Mouse (Mus musculus) lung, embryonic 15.5 days (tissue): ENCODE results near the gene Qtrt2. TPM values are rescaled to one million over a fixed set of nuclear protein-coding genes. Genes with fewer than 3 reads are reported as not detected.

ENCODE experiments used
- ATAC-seq: fragments of 200-750 bp; cut with Nextera tagmentation; 2 replicates; pipeline ENCODE4 v1.8.0; 2017; ENCODE audit warnings: moderate number of reproducible peaks, borderline replicate concordance; ENCODE audit not compliant: low FRiP score, low TSS enrichment; ENCODE audit errors: extremely low read depth
- H3K27ac ChIP-seq: fragments of 300-500 bp; sonication (generic); 2 replicates; pipeline ENCODE4 v1.5.1; 2015; ENCODE audit warnings: moderate library complexity, mild to moderate bottlenecking, inconsistent platforms
- H3K27me3 ChIP-seq: fragments of 300-500 bp; sonication (generic); 2 replicates; pipeline ENCODE4 v1.6.1; 2015; ENCODE audit warnings: inconsistent platforms
- H3K36me3 ChIP-seq: fragments of 300-500 bp; sonication (generic); 2 replicates; pipeline ENCODE4 v1.6.1; 2015; ENCODE audit warnings: inconsistent platforms
- H3K4me1 ChIP-seq: fragments of 300-500 bp; sonication (generic); 2 replicates; pipeline ENCODE4 v1.6.1; 2015; ENCODE audit warnings: inconsistent platforms
- H3K4me2 ChIP-seq: fragments of 300-500 bp; sonication (generic); 2 replicates; pipeline ENCODE4 v1.6.1; 2015; ENCODE audit warnings: inconsistent platforms, mild to moderate bottlenecking, moderate library complexity
- H3K4me3 ChIP-seq: fragments of 300-500 bp; sonication (generic); 2 replicates; pipeline ENCODE4 v1.5.1; 2015; ENCODE audit warnings: mild to moderate bottlenecking, inconsistent platforms
- H3K9ac ChIP-seq: fragments of 300-500 bp; sonication (generic); 2 replicates; pipeline ENCODE4 v1.6.1; 2015; ENCODE audit warnings: inconsistent platforms
- H3K9me3 ChIP-seq: fragments of 300-500 bp; sonication (generic); 2 replicates; pipeline ENCODE4 v1.6.1; 2016; ENCODE audit warnings: inconsistent platforms
- WGBS: fragments of 180-500 bp; shearing (Covaris S2); methylation state at CpG from one replicate; pipeline ENCODE4 v1.1.7; 2015; 5-methylcytosine and 5-hydroxymethylcytosine counted together
- polyA plus RNA-seq: library from polyadenylated mRNA; unstranded; fragments of >200 nt; fragmentation: Nextera tagmentation; extraction: Ambion mirVana; gene quantifications from 2 replicates; pipeline ENCODE4 v1.2.1, GENCODE M21; 2015

Qtrt2 gene
- polyA plus RNA-seq, 1 experiment from 2014 or later: 26.2 TPM

GRCm38 (mm10) chr16:43879769-43880168, 46.8 kb downstream of the Qtrt2 start:
- Histone ChIP-seq H3K4me1 (no peaks in the 10 kb centered on the region), H3K4me3 (no peak overlapping the region), H3K36me3 (peaks cover 22% of the 10 kb centered on the region), H3K4me2 (no peak overlapping the region), H3K9ac (no peak overlapping the region), H3K27ac (no peak overlapping the region), H3K27me3 (no peaks in the 10 kb centered on the region), H3K9me3 (no peaks in the 10 kb centered on the region)
- no peak for ATAC-seq
- WGBS: 82% methylated on average over 6 of the region's 6 CpGs

GRCm38 (mm10) chr16:43871419-43871818, 55.2 kb downstream of the Qtrt2 start:
- ATAC-seq: no peak; the same call in 1 of the 2 replicates
- H3K4me1 ChIP-seq: 0 out of 2 replicates have a peak, but pooled peaks cover 3% of the 10 kb centered on the region
- WGBS: 69% methylated on average over 7 of the region's 7 CpGs
- H3K9ac ChIP-seq: no peak overlapping the region
- H3K27ac ChIP-seq: no peak overlapping the region
- H3K9me3 ChIP-seq: no peaks in the 10 kb centered on the region
- H3K4me2 ChIP-seq: no peak overlapping the region
- H3K36me3 ChIP-seq: peaks cover 32% of the 10 kb centered on the region
- no peak overlapping the region for H3K4me3 ChIP-seq
- no peaks in the 10 kb centered on the region for H3K27me3 ChIP-seq

GRCm38 (mm10) chr16:43869805-43870204, 56.8 kb downstream of the Qtrt2 start:
- Histone ChIP-seq H3K9me3 (no peaks in the 10 kb centered on the region), H3K4me3 (no peak overlapping the region), H3K9ac (no peak overlapping the region), H3K36me3 (peaks cover 20% of the 10 kb centered on the region), H3K27me3 (no peaks in the 10 kb centered on the region), H3K27ac (no peak overlapping the region), H3K4me2 (no peak overlapping the region), H3K4me1 (0 out of 2 replicates have a peak, but pooled peaks cover 3% of the 10 kb centered on the region)
- ATAC-seq: no peak

- H3K4me2 ChIP-seq: no peak overlapping the region
- H3K9ac ChIP-seq: no peak overlapping the region
- no peaks in the 10 kb centered on the region for H3K27me3 ChIP-seq
- no peaks in the 10 kb centered on the region for H3K4me1 ChIP-seq
- H3K27ac ChIP-seq: no peak overlapping the region
- H3K36me3 ChIP-seq: peaks cover 24% of the 10 kb centered on the region
- H3K4me3 ChIP-seq: no peak overlapping the region
- ATAC-seq: no peak
- WGBS: 50% methylated on average over 6 of the region's 6 CpGs
- H3K9me3 ChIP-seq: no peaks in the 10 kb centered on the region
Observed at GRCm38 (mm10) chr16:43860624-43861023, 66.0 kb downstream of the Qtrt2 start.

GRCm38 (mm10) chr16:43858941-43859476, 67.6 kb downstream of the Qtrt2 start:
- Histone ChIP-seq H3K27ac (no peak overlapping the region), H3K4me1 (no peaks in the 10 kb centered on the region), H3K36me3 (peaks cover 20% of the 10 kb centered on the region), H3K4me3 (no peak overlapping the region), H3K4me2 (no peak overlapping the region), H3K9me3 (no peaks in the 10 kb centered on the region), H3K9ac (no peak overlapping the region), H3K27me3 (no peaks in the 10 kb centered on the region)
- 89% methylated on average over 5 of the region's 5 CpGs for whole genome bisulfite sequencing
- no peak for ATAC-seq

GRCm38 (mm10) chr16:43849839-43850238, 76.8 kb downstream of the Qtrt2 start:
- Histone ChIP-seq H3K27ac (no peak overlapping the region), H3K27me3 (no peaks in the 10 kb centered on the region), H3K4me3 (no peak overlapping the region), H3K9ac (no peak overlapping the region), H3K9me3 (no peaks in the 10 kb centered on the region), H3K4me1 (no peaks in the 10 kb centered on the region), H3K36me3 (no peaks in the 10 kb centered on the region), H3K4me2 (no peak overlapping the region)
- ATAC-seq: no peak
- WGBS: 62% methylated on average over 1 of the region's 1 CpGs

- Histone ChIP-seq H3K4me1 (no peaks in the 10 kb centered on the region), H3K4me2 (no peak overlapping the region), H3K36me3 (no peaks in the 10 kb centered on the region), H3K27me3 (no peaks in the 10 kb centered on the region), H3K27ac (no peak overlapping the region), H3K9me3 (no peaks in the 10 kb centered on the region), H3K4me3 (no peak overlapping the region), H3K9ac (no peak overlapping the region)
- WGBS: 91% methylated on average over 1 of the region's 1 CpGs
- no peak for ATAC-seq
Observed at GRCm38 (mm10) chr16:43841236-43841635, 85.4 kb downstream of the Qtrt2 start.

GRCm38 (mm10) chr16:43831957-43832356, 94.7 kb downstream of the Qtrt2 start:
- ATAC-seq: no peak

GRCm38 (mm10) chr16:43827492-43827891, 99.1 kb downstream of the Qtrt2 start:
- H3K4me1 ChIP-seq: 0 out of 2 replicates have a peak, but pooled peaks cover 4% of the 10 kb centered on the region
- H3K9ac ChIP-seq: no peak overlapping the region
- 80% methylated on average over 3 of the region's 3 CpGs for WGBS
- ATAC-seq: no peak
- H3K27me3 ChIP-seq: no peaks in the 10 kb centered on the region
- no peak overlapping the region for H3K4me3 ChIP-seq
- no peaks in the 10 kb centered on the region for H3K36me3 ChIP-seq
- H3K9me3 ChIP-seq: no peaks in the 10 kb centered on the region
- no peak overlapping the region for H3K27ac ChIP-seq
- no peak overlapping the region for H3K4me2 ChIP-seq

More at GRCm38 (mm10) chr16:43831957-43832356, 94.7 kb downstream of the Qtrt2 start:
- Histone ChIP-seq H3K4me3 (no peak overlapping the region), H3K36me3 (no peaks in the 10 kb centered on the region), H3K4me1 (no peaks in the 10 kb centered on the region), H3K27ac (no peak overlapping the region), H3K27me3 (no peaks in the 10 kb centered on the region), H3K9ac (no peak overlapping the region), H3K4me2 (no peak overlapping the region), H3K9me3 (no peaks in the 10 kb centered on the region)
- 88% methylated on average over 2 of the region's 2 CpGs for WGBS

- H3K4me3 ChIP-seq: no peak overlapping the region
- WGBS: 93% methylated on average over 6 of the region's 6 CpGs
- H3K27me3 ChIP-seq: no peaks in the 10 kb centered on the region
- no peak overlapping the region for H3K4me2 ChIP-seq
- no peaks in the 10 kb centered on the region for H3K9me3 ChIP-seq
- 0 out of 2 replicates have a peak, but pooled peaks cover 3% of the 10 kb centered on the region for H3K4me1 ChIP-seq
- no peak overlapping the region for H3K9ac ChIP-seq
- H3K36me3 ChIP-seq: no peaks in the 10 kb centered on the region
- no peak for ATAC-seq
- no peak overlapping the region for H3K27ac ChIP-seq
Observed at GRCm38 (mm10) chr16:43818404-43818803, 108.2 kb downstream of the Qtrt2 start.

GRCm38 (mm10) chr16:43816321-43816720, 110.3 kb downstream of the Qtrt2 start:
- H3K9ac ChIP-seq: no peak overlapping the region
- no peaks in the 10 kb centered on the region for H3K36me3 ChIP-seq
- H3K27ac ChIP-seq: no peak overlapping the region
- 55% methylated on average over 5 of the region's 5 CpGs for WGBS
- H3K4me1 ChIP-seq: no peaks in the 10 kb centered on the region
- no peaks in the 10 kb centered on the region for H3K27me3 ChIP-seq
- no peak for ATAC-seq
- H3K4me3 ChIP-seq: no peak overlapping the region
- no peaks in the 10 kb centered on the region for H3K9me3 ChIP-seq
- H3K4me2 ChIP-seq: no peak overlapping the region

GRCm38 (mm10) chr16:43814644-43815043, 112.0 kb downstream of the Qtrt2 start:
- Histone ChIP-seq H3K4me3 (no peak overlapping the region), H3K4me2 (no peak overlapping the region), H3K9ac (no peak overlapping the region), H3K4me1 (no peaks in the 10 kb centered on the region), H3K9me3 (no peaks in the 10 kb centered on the region), H3K27ac (no peak overlapping the region), H3K27me3 (no peaks in the 10 kb centered on the region), H3K36me3 (no peaks in the 10 kb centered on the region)
- WGBS: 55% methylated on average over 4 of the region's 4 CpGs
- ATAC-seq: no peak; the same call in 1 of the 2 replicates
